Mouse (Mus musculus) hindlimb bud, embryonic 11.5 days (tissue): ENCODE results near the gene Map2k1.
A peak's percentile ranks its signal among the peaks of the same experiment; 100 is the strongest.
"Not testable (repeated sequence)": the region's sequence is repeated elsewhere in the genome, so short reads cannot be mapped to it uniquely, and the experiment has no call there.

Source experiments
- DNase-seq: peaks from one replicate; pipeline ENCODE4 v3.0.0-alpha.2; 2012; ENCODE audit warnings: low read depth, low spot score; ENCODE audit errors: extremely low spot score

The Map2k1 gene

GRCm38 (mm10) chr9:64214452-64214851 is 39.0 kb downstream of the Map2k1 start:
- DNase-seq: no peak

DNA sequence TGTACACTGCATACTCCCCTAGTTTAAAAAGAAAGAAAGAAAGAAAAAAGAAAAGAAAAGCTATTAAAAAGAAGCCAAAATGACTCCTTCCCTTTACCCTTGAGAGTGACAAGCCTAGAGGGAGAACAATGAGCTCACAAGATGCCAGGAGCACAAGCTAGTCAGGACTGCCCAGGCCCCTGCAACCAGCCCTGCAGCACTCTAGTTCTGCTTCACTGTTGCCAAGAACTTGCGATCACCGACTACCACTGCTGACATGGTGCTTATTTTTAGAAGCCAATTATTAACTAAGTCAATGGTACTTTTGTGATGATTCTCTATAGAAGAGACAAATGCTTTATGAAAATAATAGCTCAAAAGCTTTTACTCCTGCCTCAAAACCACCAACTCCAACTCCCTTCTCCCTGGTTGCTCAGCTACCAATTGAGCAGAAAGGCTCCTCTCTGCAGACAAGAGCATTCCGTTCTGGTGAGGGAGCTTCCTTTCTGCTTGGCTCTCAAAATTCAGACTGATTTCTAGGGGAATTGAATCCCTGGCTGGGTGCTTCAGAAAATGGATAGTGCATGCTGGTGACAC is 45.8 kb downstream of the Map2k1 start:
- no peak for DNase-seq

DNA sequence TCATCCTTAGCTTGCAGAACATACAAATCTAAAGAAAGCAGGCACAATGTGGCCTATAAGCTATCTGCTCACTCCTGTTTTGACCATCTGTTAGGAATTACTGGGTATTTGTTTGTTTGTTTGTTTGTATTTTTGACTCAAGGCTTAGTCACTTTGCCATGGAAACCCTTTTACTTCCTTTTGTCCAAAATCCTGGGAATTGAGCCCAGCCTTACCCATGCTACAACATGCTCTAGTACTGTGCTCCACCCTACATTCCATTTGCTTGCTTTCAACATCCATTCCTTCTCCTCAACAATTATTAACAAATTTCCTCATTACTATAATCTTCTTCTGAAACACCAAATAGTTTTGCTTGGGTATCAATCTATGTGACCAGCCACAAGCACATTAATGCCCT is 50.6 kb downstream of the Map2k1 start:
- DNase-seq: no peak

GRCm38 (mm10) chr9:64202331-64202730 is 51.1 kb downstream of the Map2k1 start:
- no peak for DNase-seq

DNA sequence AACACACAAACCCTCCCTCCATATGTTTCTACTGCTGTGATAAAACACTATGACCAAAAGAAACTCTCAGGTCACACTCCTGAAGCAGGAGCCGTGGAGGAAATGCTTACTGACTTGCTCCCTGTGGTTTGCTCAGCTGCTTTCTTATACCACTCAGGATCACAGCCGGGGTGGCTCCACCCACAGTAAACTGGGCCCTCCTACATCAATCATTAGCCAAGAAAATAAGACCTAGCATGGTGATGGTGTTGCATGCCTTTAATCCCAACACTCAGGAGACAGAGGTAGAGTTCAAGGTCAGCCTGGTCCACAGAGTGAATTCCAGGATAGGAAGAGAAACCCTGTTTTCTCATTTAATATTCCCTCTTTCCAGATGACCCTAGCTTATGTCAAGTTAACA is 53.5 kb downstream of the Map2k1 start:
- DNase-seq: no peak

DNA sequence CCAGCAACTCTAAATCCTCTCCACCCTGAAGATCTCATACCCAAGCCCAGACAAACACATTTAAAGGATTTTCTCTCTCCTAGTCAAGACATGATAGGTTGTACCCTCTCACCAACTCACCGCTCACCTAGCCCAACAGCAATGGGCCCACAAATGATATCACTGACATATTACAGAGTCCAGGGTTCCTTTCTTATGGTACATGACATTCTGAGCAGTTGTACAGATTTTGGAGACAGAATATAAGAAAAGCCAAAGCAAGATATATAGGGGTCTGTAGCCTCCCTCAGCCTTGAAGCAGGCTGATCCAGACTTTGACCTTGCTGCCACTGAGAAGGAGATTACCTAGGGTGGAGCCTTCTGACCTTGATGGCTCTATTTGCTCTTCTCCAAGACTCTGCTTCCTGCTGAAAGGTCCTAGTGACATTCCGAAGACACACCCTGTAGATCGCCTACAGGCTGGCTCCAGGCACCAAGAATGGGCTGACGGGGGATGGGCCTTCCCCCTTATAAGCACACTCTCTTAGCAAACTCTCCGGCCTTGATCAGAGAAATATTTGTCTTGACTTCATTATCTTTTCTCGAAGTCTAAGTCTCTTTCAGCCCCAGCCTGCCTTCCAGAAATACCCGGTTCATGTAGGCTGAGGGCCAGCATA is 54.5 kb downstream of the Map2k1 start:
- DNase-seq: not testable (repeated sequence)

- no peak for DNase-seq
These were observed 55.2 kb downstream of the Map2k1 start for GRCm38 (mm10) chr9:64198068-64198762.

GRCm38 (mm10) chr9:64197524-64197923 is 55.9 kb downstream of the Map2k1 start:
- no peak for DNase-seq

- DNase-seq: no peak
These were observed 57.9 kb downstream of the Map2k1 start for GRCm38 (mm10) chr9:64195554-64195953.

DNA sequence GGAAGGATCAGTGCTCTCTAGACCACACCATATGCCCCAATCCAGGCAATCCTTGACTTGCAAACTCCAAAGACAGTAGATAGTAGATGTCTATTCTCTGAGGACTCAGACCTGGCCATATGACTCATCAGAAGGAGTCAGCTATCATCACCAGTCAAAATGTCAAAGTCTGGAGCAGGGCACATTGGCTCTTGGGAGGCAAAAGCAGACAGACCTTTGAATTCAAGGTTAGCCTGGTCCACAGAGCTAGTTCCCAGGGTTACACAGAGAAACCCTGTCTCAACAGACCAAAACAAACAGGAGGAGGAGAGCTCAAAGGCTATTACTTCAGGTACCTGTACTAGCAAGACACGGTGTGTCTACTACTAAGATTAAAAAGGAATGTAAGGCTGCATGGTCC is 59.6 kb downstream of the Map2k1 start:
- no peak for DNase-seq

GRCm38 (mm10) chr9:64184166-64184840 is 69.1 kb downstream of the Map2k1 start:
- DNase-seq: no peak

- DNase-seq: not testable (repeated sequence)
These were observed 70.1 kb downstream of the Map2k1 start for GRCm38 (mm10) chr9:64183295-64183694.

DNA sequence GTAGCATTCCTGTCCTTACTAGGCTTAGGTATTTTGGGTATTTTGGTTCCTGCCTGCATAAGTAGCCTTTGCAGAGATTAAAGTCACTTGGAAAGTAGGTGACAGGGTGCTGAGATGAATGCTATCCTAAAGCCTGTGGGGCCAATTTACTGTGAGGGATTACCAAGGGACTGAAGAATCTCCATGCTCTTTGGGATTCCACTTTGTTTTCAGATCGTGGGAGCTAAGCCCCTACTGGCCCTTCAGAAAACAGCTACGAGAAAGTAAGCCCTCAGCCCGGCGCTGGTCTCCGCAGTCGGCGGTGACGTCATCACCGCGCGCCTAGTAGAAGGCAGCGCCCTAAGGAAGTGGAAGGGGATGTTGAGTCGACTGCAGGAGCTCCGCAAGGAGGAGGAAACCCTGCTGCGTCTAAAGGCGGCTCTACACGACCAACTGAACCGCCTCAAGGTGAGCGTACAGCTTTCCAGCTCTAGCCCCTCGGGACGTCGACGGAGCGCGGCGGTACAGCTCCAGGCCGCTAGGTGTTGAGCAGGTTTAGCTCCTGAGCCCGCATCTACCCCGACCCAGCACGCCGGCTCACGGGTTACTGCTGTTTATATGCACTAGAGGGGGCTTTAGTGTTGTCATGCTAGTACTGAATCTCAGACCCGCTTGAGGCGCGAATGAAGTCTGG is 74.3 kb downstream of the Map2k1 start, which contains the start of gene Snapc5:
TSS of gene Snapc5 (plus strand) at position 301 of the 673 bp plus-strand sequence.
- DNase-seq: peak; percentile 88

DNA sequence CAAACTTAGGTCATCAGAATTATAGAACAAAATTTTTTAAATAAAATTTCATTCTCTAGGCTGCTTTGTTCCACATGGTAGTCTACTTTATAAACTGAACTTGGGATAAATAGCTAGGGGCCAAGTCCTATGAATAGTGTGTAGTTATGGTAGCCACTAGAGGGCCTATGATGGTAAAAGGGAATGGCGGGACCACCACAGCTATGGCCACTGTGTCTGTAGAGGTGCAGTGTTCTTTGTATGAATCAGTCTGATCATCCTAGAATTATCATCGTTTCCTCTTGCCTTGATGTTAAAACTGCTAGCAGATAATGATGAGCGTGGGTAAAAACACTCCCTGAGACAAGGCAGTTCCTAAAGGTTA is 74.8 kb downstream of the Map2k1 start:
- peak; percentile 10 for DNase-seq

DNA sequence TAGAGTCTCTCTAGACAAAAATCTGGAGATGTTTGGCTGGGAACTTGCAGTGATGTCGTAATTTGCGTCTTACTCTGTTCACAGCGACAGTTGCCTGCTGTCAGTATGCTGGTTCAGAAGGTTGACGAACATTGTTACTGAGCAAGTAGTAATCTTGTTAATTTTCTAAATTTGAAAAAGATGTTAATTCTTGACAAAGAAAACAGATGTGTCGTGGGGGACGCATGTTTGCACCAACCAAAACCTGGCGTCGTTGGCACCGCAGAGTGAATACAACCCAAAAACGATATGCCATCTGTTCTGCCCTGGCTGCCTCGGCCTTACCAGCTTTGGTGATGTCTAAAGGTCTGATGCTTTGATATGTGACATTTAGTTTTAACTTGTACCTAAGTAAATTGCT is 78.1 kb downstream of the Map2k1 start:
- DNase-seq: no peak

- DNase-seq: no peak
These were observed 78.7 kb downstream of the Map2k1 start for GRCm38 (mm10) chr9:64174766-64175165.

- DNase-seq: no peak
These were observed 79.1 kb downstream of the Map2k1 start for GRCm38 (mm10) chr9:64174341-64174740.

- no peak for DNase-seq
These were observed 79.7 kb downstream of the Map2k1 start for GRCm38 (mm10) chr9:64173666-64174220.

DNA sequence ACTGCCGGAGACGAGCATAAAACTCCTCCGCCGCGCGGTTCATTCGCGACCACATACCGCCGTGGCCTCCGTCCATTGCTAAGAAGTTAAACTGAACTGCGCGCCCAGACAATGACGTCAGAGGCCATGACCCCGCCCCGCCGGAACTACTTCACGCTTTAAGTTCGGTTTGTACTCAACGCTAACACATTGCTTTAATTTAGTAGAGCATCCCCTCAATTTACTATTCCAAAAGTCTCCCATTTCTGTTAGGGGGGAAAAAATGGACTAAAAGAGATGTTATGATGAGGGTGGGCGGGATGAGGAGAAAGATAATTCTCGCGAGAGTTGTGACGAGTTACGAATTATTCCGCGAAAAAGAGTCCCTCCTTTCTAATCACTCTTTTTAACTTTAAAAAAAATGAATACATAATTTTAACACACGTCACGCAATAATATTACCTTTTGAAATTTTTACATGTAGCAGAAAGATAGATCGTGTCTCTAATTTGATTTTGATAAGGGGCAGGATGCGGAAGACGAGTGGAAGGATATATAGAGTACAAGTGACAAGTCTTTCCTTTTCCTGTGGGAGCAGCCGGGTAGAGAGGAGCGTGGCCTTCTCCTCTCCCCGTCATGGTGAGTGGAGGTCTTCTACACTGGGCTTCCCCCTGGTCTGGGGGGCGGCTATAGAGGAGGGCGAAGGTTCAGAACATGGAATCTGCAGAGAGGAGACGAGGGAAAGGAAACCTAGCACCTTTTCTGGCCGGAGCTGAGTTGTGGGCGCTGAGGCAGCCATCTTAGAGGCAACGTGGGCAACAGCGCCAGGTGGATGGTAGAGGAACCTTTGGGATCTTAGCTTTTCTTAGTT is 80.4 kb downstream of the Map2k1 start, which contains the start of the genes Zwilch and Rpl4:
TSS of gene Zwilch (minus strand) at position 289 of the 850 bp plus-strand sequence.
TSS of gene Rpl4 (plus strand) at position 560 of the 850 bp plus-strand sequence.
- peak; percentile 99 for DNase-seq
